Mouse (Mus musculus): ENCODE data around the gene Vsig10l. TPM values are rescaled to one million over a fixed set of nuclear protein-coding genes. Genes with fewer than 3 reads are reported as not detected.

The Vsig10l gene
- polyA plus RNA-seq, 1 experiment from 2014 or later, result 18.1 TPM

DNA sequence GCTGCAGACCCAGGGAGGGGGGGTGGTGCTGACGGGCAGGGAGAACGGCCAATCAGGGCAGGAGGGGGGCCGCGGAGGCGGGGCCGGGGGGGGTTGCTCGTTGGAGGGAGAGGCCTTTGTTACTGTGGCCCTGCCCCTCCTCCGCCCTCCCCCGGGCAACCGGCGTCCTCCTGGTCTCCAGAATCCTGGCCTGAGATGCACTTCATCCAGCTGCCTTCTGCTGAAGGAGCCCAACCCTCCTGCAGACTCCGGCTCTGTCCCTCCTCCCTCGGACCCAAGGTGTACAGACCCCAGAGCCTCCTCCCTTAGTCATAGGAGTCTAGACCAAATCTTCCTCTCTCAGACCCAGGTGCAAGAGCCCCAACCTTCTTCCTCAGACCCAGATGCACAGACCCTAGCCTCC, 27.2 kb downstream of the Vsig10l start:
- 3% methylated on average over 12 of the region's 13 CpGs for WGBS
- peak overlapping the region; percentile 85 for H3K4me2 ChIP-seq
- no peaks in the 10 kb centered on the region for H3K9me3 ChIP-seq
- H3K4me1 ChIP-seq, result peaks cover 11% of the 10 kb centered on the region
- no peak overlapping the region for H3K27ac ChIP-seq
- H3K36me3 ChIP-seq, result no peaks in the 10 kb centered on the region
- H3K4me3 ChIP-seq, result peak overlapping the region; percentile 49
- 0 out of 2 replicates have a peak overlapping the region, but pooled peaks have one; percentile 26 for H3K9ac ChIP-seq
- peaks cover 19% of the 10 kb centered on the region for H3K27me3 ChIP-seq
- peak; percentile 73 for ATAC-seq (ENCODE audit: insufficient number of reproducible peaks, low FRiP score, low TSS enrichment, low read depth)

DNA sequence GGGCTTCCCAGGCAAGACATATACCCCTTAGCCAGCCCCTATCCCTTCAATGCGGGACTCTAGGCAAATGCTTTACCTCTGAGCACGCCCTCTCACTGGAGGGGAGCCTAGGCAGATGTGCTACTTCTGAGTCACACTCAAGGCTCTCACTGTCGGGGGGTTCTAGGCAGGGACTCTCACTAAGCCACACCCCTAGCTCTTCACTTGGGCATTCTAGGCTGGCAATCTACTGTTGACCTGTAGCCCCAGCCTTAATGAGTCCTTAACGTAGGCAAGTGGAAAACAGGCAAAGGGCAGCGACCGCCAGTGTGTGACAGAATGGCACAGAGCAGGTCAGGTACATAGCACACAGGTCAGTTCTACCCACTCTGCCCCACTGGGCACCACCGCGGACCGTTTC, 27.9 kb downstream of the Vsig10l start:
- H3K4me2 ChIP-seq, result no peak overlapping the region
- WGBS, result 63% methylated on average over 9 of the region's 9 CpGs
- H3K4me1 ChIP-seq, result peaks cover 11% of the 10 kb centered on the region
- no peak overlapping the region for H3K27ac ChIP-seq
- H3K9me3 ChIP-seq, result no peaks in the 10 kb centered on the region
- ATAC-seq (ENCODE audit: insufficient number of reproducible peaks, low FRiP score, low TSS enrichment, low read depth), result no peak
- H3K27me3 ChIP-seq, result peaks cover 23% of the 10 kb centered on the region
- no peak overlapping the region for H3K4me3 ChIP-seq
- H3K36me3 ChIP-seq, result no peaks in the 10 kb centered on the region
- no peak overlapping the region for H3K9ac ChIP-seq

DNA sequence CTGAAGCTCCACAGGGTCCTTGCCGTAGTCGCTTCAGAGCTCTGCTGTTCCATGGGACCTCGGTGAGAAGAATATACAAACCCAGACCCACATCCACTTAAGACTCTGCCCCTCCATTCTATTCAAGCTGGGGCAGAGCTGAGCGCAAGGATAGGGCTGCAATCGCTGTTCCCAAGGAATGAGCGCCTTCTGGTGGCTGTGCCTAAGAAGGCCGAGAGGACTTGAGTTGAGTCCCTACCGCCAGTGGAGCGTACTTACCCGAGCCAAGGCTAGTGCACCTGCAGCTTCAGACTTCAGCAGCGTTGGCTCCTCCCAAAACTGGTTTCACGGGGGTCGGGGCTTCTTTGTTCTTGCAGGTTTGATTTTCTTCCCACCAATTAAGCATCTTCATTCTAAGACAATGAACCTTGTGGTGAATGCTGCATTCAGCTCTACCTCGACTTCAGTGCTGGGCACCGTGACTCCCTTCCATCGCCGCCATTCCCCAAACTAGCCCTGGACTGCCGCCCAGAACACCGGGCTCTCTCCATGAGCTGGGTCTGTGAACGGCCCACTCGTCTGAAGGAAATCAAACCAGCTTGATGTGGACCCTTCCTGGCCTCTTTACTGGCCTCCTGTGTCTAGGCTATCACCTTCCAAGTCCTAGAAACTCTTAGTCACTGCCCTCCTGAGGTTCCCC, 32.5 kb downstream of the Vsig10l start:
- no peak overlapping the region for H3K27ac ChIP-seq
- peaks cover 17% of the 10 kb centered on the region for H3K27me3 ChIP-seq
- WGBS, result 13% methylated on average over 21 of the region's 21 CpGs
- no peak overlapping the region for H3K9ac ChIP-seq
- no peak for ATAC-seq (ENCODE audit: insufficient number of reproducible peaks, low FRiP score, low TSS enrichment, low read depth)
- no peaks in the 10 kb centered on the region for H3K4me1 ChIP-seq
- H3K4me3 ChIP-seq, result no peak overlapping the region
- H3K9me3 ChIP-seq, result no peaks in the 10 kb centered on the region
- H3K4me2 ChIP-seq, result no peak overlapping the region
- no peaks in the 10 kb centered on the region for H3K36me3 ChIP-seq

DNA sequence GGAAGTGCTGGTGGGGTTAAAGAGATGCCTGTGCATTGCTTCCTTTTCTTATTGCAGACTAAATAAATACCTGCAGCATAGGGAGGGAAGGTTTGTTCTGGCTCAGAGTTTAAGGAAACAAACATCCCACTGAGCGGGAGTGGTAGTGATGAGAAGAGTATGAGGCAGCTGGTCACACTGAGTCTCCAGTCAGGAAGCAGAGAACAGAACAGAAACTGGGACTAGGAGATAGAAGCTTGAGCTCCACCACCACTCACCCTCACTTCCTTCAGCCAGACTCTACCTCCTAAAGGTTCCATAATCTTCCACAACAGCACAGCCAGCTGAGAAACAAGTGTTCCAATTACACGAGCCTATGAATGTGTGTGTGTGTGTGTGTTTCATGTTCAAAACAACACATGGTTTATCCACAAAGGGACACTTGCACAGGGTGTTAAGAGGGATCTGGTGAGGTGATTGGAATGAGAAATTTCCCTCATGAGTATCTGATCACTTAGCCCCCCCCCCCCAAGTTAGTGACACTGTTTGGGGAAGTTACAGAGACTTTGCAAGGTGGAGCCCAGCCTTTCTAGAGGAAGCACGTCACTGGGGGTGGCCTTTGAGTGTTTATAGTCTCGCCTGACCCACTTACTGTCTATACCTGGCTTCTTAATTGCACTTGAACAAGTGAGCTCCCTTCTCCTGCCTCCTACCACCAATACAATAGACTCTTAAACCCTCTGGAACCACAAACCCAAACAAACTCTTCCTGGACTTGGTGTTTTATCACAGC, 48.9 kb downstream of the Vsig10l start:
- H3K36me3 ChIP-seq, result no peaks in the 10 kb centered on the region
- no peaks in the 10 kb centered on the region for H3K9me3 ChIP-seq
- no peak overlapping the region for H3K4me3 ChIP-seq
- H3K4me1 ChIP-seq, result no peaks in the 10 kb centered on the region
- WGBS, result 43% methylated on average over 4 of the region's 4 CpGs
- no peak overlapping the region for H3K4me2 ChIP-seq
- no peaks in the 10 kb centered on the region for H3K27me3 ChIP-seq
- no peak for ATAC-seq (ENCODE audit: insufficient number of reproducible peaks, low FRiP score, low TSS enrichment, low read depth)
- H3K27ac ChIP-seq, result no peak overlapping the region
- no peak overlapping the region for H3K9ac ChIP-seq

DNA sequence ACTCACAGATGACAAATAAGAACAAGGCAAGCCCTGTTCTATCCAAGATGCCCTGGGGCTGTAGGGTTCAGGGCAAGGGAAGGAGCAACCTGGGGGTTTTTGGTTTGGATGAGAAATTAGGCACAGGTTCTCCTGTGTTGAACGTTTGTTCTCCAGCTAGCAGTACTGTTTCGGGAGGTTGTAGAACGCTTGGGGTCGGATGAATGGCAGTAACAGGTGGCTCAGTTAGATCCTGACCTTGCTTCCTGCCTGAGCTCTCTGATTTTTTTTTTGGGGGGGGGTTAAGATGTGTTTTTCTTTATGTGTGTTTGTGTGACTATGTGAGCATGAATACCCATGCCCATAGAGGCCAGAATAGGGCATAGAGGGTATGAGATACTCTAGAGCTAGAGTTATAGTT, 49.6 kb downstream of the Vsig10l start:
- Histone ChIP-seq H3K9me3 (no peaks in the 10 kb centered on the region), H3K9ac (no peak overlapping the region), H3K4me1 (no peaks in the 10 kb centered on the region), H3K27ac (no peak overlapping the region), H3K27me3 (no peaks in the 10 kb centered on the region), H3K4me2 (no peak overlapping the region), H3K4me3 (no peak overlapping the region), H3K36me3 (no peaks in the 10 kb centered on the region)
- 63% methylated on average over 4 of the region's 4 CpGs for WGBS
- ATAC-seq (ENCODE audit: insufficient number of reproducible peaks, low FRiP score, low TSS enrichment, low read depth), result no peak

DNA sequence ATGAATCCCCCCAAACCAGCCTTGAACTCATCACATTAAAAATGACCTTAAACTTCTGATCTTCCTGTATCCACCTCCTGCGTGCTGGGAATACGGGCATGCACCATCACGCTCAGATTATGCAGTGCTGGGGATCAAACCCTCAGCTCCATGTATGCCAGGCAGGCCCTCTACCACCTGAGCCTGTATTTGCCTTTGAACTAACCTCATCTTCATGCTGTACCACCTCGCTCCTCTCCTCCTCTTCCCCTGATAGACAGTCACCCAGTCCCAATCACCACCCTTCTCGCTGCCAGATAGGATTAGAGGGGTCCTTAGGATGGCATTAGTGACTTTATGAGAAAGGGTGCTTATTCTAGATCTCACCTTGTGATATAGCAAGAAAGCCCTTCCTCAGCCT, 52.1 kb downstream of the Vsig10l start:
- Histone ChIP-seq H3K4me2 (no peak overlapping the region), H3K27ac (no peak overlapping the region), H3K9ac (no peak overlapping the region), H3K27me3 (no peaks in the 10 kb centered on the region), H3K9me3 (no peaks in the 10 kb centered on the region), H3K4me3 (no peak overlapping the region), H3K36me3 (no peaks in the 10 kb centered on the region), H3K4me1 (no peaks in the 10 kb centered on the region)
- WGBS, result 82% methylated on average over 5 of the region's 5 CpGs
- ATAC-seq (ENCODE audit: insufficient number of reproducible peaks, low FRiP score, low TSS enrichment, low read depth), result no peak

DNA sequence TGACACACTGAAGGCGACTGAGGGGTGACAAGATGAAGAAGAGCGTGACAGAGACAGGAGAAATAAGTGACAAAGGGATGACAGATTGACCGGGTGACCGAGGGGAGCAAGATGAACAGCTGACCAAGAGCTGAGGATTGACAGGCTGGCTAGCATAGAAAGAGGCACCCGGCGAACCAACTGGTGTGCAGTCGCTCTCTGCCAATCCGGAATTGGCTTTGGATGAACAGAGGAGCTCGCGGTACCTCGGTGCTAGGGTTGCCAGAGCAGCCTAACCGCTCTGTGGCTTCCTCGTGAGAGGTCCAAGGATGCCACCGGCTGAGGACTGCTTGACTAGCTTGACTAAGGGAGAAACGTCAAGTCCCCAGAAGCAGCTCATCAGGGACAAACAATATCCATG, 55.4 kb downstream of the Vsig10l start:
- Histone ChIP-seq H3K9ac (no peak overlapping the region), H3K27me3 (no peaks in the 10 kb centered on the region), H3K4me1 (no peaks in the 10 kb centered on the region), H3K9me3 (no peaks in the 10 kb centered on the region), H3K27ac (no peak overlapping the region), H3K4me3 (no peak overlapping the region), H3K36me3 (no peaks in the 10 kb centered on the region), H3K4me2 (no peak overlapping the region)
- no peak for ATAC-seq (ENCODE audit: insufficient number of reproducible peaks, low FRiP score, low TSS enrichment, low read depth)
- WGBS, result 87% methylated on average over 15 of the region's 15 CpGs

Small RNA genes lying within 50 kb of the gene (microRNA-seq; reads per million reads assigned to microRNA genes)
- 0.61 reads per million for gene Mir7051

Other genes with a start within 250 kb of the Vsig10l start
- gene Zfp715, start 149.9 kb upstream of the Vsig10l start, polyA plus RNA-seq (2015; fragmentation: Nextera tagmentation; extraction: Ambion mirVana), result 15.0 and 15.5 TPM in 2 replicates
- gene Siglecf, start 111.8 kb upstream of the Vsig10l start, polyA plus RNA-seq (2015; fragmentation: Nextera tagmentation; extraction: Ambion mirVana), result 0.31 and 0.35 TPM in 2 replicates
- gene Siglecg, start 54.9 kb upstream of the Vsig10l start, polyA plus RNA-seq (2015; fragmentation: Nextera tagmentation; extraction: Ambion mirVana), result 0.06 and 0.12 TPM in 2 replicates
- gene Lim2, start 35.5 kb upstream of the Vsig10l start, polyA plus RNA-seq (2015; fragmentation: Nextera tagmentation; extraction: Ambion mirVana), result not detected in 2 replicates
- 3.4 and 4.2 TPM in 2 replicates for gene Nkg7, start 26.1 kb upstream of the Vsig10l start, polyA plus RNA-seq (2015; fragmentation: Nextera tagmentation; extraction: Ambion mirVana)
- gene Cldnd2, start 22.4 kb upstream of the Vsig10l start, polyA plus RNA-seq (2015; fragmentation: Nextera tagmentation; extraction: Ambion mirVana), result not detected in 2 replicates
- gene Etfb, start 19.1 kb upstream of the Vsig10l start, polyA plus RNA-seq (2015; fragmentation: Nextera tagmentation; extraction: Ambion mirVana), result 275 and 316 TPM in 2 replicates
- 0.37 and 0.99 TPM in 2 replicates for gene Gm45233, start 19.0 kb upstream of the Vsig10l start, polyA plus RNA-seq (2015; fragmentation: Nextera tagmentation; extraction: Ambion mirVana)
- 0.74 and 1.1 TPM in 2 replicates for gene Iglon5, start 26.9 kb downstream of the Vsig10l start, polyA plus RNA-seq (2015; fragmentation: Nextera tagmentation; extraction: Ambion mirVana)
- not detected in 2 replicates for gene 4931406B18Rik, start 42.8 kb downstream of the Vsig10l start, polyA plus RNA-seq (2015; fragmentation: Nextera tagmentation; extraction: Ambion mirVana)
- gene Cd33, start 81.3 kb downstream of the Vsig10l start, polyA plus RNA-seq (2015; fragmentation: Nextera tagmentation; extraction: Ambion mirVana), result 1.4 and 2.2 TPM in 2 replicates
- gene Zfp658, start 99.1 kb downstream of the Vsig10l start, polyA plus RNA-seq (2015; fragmentation: Nextera tagmentation; extraction: Ambion mirVana), result 3.6 and 4.3 TPM in 2 replicates
- 14.2 and 14.5 TPM in 2 replicates for gene Zfp719, start 116.5 kb downstream of the Vsig10l start, polyA plus RNA-seq (2015; fragmentation: Nextera tagmentation; extraction: Ambion mirVana)
- gene Zfp819, start 144.0 kb downstream of the Vsig10l start, polyA plus RNA-seq (2015; fragmentation: Nextera tagmentation; extraction: Ambion mirVana), result 0.19 TPM in 1 of 2 replicates, not detected in the other
- gene Ceacam18, start 171.6 kb downstream of the Vsig10l start, polyA plus RNA-seq (2015; fragmentation: Nextera tagmentation; extraction: Ambion mirVana), result not detected in 2 replicates
- gene Siglece, start 197.0 kb downstream of the Vsig10l start, polyA plus RNA-seq (2015; fragmentation: Nextera tagmentation; extraction: Ambion mirVana), result 1.2 TPM in 2 replicates
- gene Ctu1, start 208.9 kb downstream of the Vsig10l start, polyA plus RNA-seq (2015; fragmentation: Nextera tagmentation; extraction: Ambion mirVana), result 16.4 and 17.9 TPM in 2 replicates
- gene Klk14, start 227.3 kb downstream of the Vsig10l start, polyA plus RNA-seq (2015; fragmentation: Nextera tagmentation; extraction: Ambion mirVana), result not detected in 2 replicates
- 12.5 and 16.1 TPM in 2 replicates for gene Klk13, start 249.4 kb downstream of the Vsig10l start, polyA plus RNA-seq (2015; fragmentation: Nextera tagmentation; extraction: Ambion mirVana)

All from limb, embryonic 15.5 days (tissue).